Mouse (Mus musculus): ENCODE results near the gene Dock1. TPM values are rescaled to one million over a fixed set of nuclear protein-coding genes. Genes with fewer than 3 reads are reported as not detected.

Gene Dock1
- polyA plus RNA-seq, 1 experiment from 2014 or later, result 23.2 TPM

DNA sequence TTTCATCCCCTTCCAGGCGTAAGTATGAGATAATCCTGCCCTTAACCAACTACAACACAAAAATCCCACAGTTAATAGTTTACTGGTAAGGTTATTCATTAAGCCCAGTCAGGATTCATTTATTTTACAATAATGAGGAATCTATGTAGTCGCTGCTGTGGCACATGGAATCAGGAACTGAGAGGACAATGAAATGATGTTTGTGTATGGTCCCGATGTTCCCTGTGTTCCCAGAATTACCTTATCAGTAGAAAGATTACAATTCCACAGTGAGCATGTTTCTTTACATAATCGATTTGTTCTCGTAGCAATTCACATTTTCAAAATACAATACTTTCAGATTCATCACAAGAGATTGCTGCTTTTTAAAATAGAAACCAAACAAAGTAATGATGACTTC lies 83.0 kb downstream of the Dock1 start:
- peaks cover 92% of the 10 kb centered on the region for H3K36me3 ChIP-seq (ENCODE audit: control insufficient read depth, insufficient read depth, low read length)
- no peaks in the 10 kb centered on the region for H3K4me1 ChIP-seq (ENCODE audit: control insufficient read depth in 2 of 2, insufficient read depth in 2 of 2, low read length in 2 of 2)
- no peak overlapping the region for H3K4me3 ChIP-seq (ENCODE audit: control insufficient read depth in 1 of 2, insufficient read depth in 1 of 2, low read depth in 1 of 2, low read length in 2 of 2)
- ATAC-seq (ENCODE audit: insufficient number of reproducible peaks, insufficient read depth, low FRiP score, low read depth), result no peak
- no peaks in the 10 kb centered on the region for H3K27me3 ChIP-seq (ENCODE audit: control insufficient read depth, insufficient read depth, low read length)
- no peak overlapping the region for H3K27ac ChIP-seq (replicated peaks in 1 of 2; ENCODE audit: control insufficient read depth in 1 of 2, insufficient read depth in 1 of 2, low read depth in 2 of 2, low read length in 2 of 2)
- no peak overlapping the region for H3K4me2 ChIP-seq (ENCODE audit: low read length)
- no peaks in the 10 kb centered on the region for H3K9me3 ChIP-seq (ENCODE audit: control insufficient read depth, low read length)
- H3K9ac ChIP-seq (ENCODE audit: low read length), result no peak overlapping the region
- 71% methylated on average over 5 of the region's 5 CpGs for WGBS

DNA sequence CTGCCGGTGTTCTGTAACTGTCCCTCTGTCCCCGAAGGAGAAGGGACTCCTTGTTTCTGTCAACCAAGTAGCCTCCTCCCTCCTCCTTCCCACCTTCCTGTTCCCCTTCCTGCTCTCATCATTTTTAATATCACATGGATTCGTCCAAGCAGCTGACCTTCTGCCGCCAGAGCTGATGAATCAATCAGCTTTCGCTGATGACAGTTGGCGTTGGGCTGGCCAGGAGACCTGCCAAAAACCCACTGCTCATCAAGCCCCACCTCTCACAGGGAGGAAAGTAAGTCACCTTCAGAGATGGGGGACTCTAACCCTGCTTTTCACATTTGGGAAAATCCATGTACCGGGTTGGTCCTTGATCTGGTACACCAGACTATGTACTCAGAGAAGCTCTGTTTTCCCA lies 87.2 kb downstream of the Dock1 start:
- 88% methylated on average over 7 of the region's 7 CpGs for WGBS
- H3K36me3 ChIP-seq (ENCODE audit: control insufficient read depth, insufficient read depth, low read length), result peaks cover 95% of the 10 kb centered on the region
- no peak overlapping the region for H3K27ac ChIP-seq (replicated peaks in 1 of 2; ENCODE audit: control insufficient read depth in 1 of 2, insufficient read depth in 1 of 2, low read depth in 2 of 2, low read length in 2 of 2)
- H3K27me3 ChIP-seq (ENCODE audit: control insufficient read depth, insufficient read depth, low read length), result no peaks in the 10 kb centered on the region
- no peak for ATAC-seq (ENCODE audit: insufficient number of reproducible peaks, insufficient read depth, low FRiP score, low read depth)
- H3K9ac ChIP-seq (ENCODE audit: low read length), result no peak overlapping the region
- H3K4me2 ChIP-seq (ENCODE audit: low read length), result no peak overlapping the region
- H3K4me1 ChIP-seq (ENCODE audit: control insufficient read depth in 2 of 2, insufficient read depth in 2 of 2, low read length in 2 of 2), result no peaks in the 10 kb centered on the region
- no peak overlapping the region for H3K4me3 ChIP-seq (ENCODE audit: control insufficient read depth in 1 of 2, insufficient read depth in 1 of 2, low read depth in 1 of 2, low read length in 2 of 2)
- no peaks in the 10 kb centered on the region for H3K9me3 ChIP-seq (ENCODE audit: control insufficient read depth, low read length)

DNA sequence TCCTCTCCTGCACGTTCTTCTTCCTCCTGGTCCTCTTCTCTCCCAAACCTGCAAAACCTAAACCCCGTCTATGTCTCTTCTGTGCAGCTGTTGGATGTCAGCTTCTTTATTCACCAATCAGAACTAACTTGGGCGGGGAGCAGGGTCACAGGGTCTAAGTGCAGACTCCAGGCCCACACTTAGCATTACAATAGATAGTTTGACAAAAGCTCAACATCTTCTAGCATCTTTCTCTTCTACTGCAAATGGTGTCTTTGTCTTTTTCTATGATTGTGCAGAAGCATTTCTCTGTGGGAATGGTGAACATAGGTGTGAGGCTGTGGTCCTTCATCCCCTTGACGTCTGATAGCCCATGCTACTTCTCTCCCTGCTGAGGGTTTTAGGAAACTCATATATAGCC lies 91.3 kb downstream of the Dock1 start:
- H3K27me3 ChIP-seq (ENCODE audit: control insufficient read depth, insufficient read depth, low read length), result no peaks in the 10 kb centered on the region
- H3K36me3 ChIP-seq (ENCODE audit: control insufficient read depth, insufficient read depth, low read length), result peaks cover 97% of the 10 kb centered on the region
- H3K4me1 ChIP-seq (ENCODE audit: control insufficient read depth in 2 of 2, insufficient read depth in 2 of 2, low read length in 2 of 2), result no peaks in the 10 kb centered on the region
- 87% methylated on average over 4 of the region's 4 CpGs for WGBS
- no peak overlapping the region for H3K4me2 ChIP-seq (ENCODE audit: low read length)
- H3K4me3 ChIP-seq (ENCODE audit: control insufficient read depth in 1 of 2, insufficient read depth in 1 of 2, low read depth in 1 of 2, low read length in 2 of 2), result no peak overlapping the region
- no peak overlapping the region for H3K9ac ChIP-seq (ENCODE audit: low read length)
- ATAC-seq (ENCODE audit: insufficient number of reproducible peaks, insufficient read depth, low FRiP score, low read depth), result no peak
- no peak overlapping the region for H3K27ac ChIP-seq (replicated peaks in 1 of 2; ENCODE audit: control insufficient read depth in 1 of 2, insufficient read depth in 1 of 2, low read depth in 2 of 2, low read length in 2 of 2)
- no peaks in the 10 kb centered on the region for H3K9me3 ChIP-seq (ENCODE audit: control insufficient read depth, low read length)

DNA sequence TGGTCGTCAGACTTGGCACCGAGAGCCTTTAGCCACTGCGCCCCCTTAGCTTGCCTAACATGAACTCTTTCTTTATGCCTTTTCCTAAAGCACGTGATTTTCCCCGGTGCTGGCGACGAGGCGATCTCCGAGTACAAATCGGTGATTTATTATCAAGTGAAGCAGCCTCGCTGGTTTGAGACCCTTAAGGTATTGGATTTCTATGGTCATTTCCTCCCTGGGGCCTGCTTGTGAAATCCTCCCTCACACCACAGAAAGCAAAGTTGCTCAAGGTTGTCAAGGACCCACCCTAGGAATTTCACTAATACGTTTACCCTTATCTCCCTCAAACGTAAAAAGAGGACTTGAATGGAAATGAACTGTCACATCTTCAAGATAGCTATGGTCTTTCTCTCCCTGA lies 94.7 kb downstream of the Dock1 start:
- H3K27ac ChIP-seq (replicated peaks in 1 of 2; ENCODE audit: control insufficient read depth in 1 of 2, insufficient read depth in 1 of 2, low read depth in 2 of 2, low read length in 2 of 2), result no peak overlapping the region
- H3K9ac ChIP-seq (ENCODE audit: low read length), result no peak overlapping the region
- H3K36me3 ChIP-seq (ENCODE audit: control insufficient read depth, insufficient read depth, low read length), result peaks cover 98% of the 10 kb centered on the region
- ATAC-seq (ENCODE audit: insufficient number of reproducible peaks, insufficient read depth, low FRiP score, low read depth), result no peak
- 84% methylated on average over 13 of the region's 13 CpGs for WGBS
- no peak overlapping the region for H3K4me3 ChIP-seq (ENCODE audit: control insufficient read depth in 1 of 2, insufficient read depth in 1 of 2, low read depth in 1 of 2, low read length in 2 of 2)
- H3K9me3 ChIP-seq (ENCODE audit: control insufficient read depth, low read length), result no peaks in the 10 kb centered on the region
- no peak overlapping the region for H3K4me2 ChIP-seq (ENCODE audit: low read length)
- H3K4me1 ChIP-seq (ENCODE audit: control insufficient read depth in 2 of 2, insufficient read depth in 2 of 2, low read length in 2 of 2), result no peaks in the 10 kb centered on the region
- no peaks in the 10 kb centered on the region for H3K27me3 ChIP-seq (ENCODE audit: control insufficient read depth, insufficient read depth, low read length)

DNA sequence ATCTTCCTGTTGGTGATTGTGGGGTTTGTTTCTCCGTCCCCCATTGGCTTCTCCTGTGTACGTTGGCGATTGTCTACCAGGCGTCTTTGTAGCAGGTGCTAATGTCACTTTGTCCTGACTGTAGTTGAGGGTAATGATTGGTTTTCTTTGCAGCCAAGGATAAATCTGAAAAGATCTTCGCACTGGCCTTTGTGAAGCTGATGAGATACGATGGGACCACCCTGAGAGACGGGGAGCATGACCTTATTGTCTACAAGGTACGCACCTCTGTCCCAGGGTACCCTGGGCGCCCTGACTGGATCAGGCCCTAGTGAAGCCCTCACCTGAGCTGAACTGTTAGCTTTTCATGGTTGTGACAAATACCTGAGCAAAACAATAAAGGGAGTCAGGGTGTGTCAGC lies 100.9 kb downstream of the Dock1 start:
- H3K27me3 ChIP-seq (ENCODE audit: control insufficient read depth, insufficient read depth, low read length), result no peaks in the 10 kb centered on the region
- H3K9ac ChIP-seq (ENCODE audit: low read length), result no peak overlapping the region
- no peak overlapping the region for H3K27ac ChIP-seq (replicated peaks in 1 of 2; ENCODE audit: control insufficient read depth in 1 of 2, insufficient read depth in 1 of 2, low read depth in 2 of 2, low read length in 2 of 2)
- 90% methylated on average over 9 of the region's 9 CpGs for WGBS
- H3K4me3 ChIP-seq (ENCODE audit: control insufficient read depth in 1 of 2, insufficient read depth in 1 of 2, low read depth in 1 of 2, low read length in 2 of 2), result no peak overlapping the region
- H3K36me3 ChIP-seq (ENCODE audit: control insufficient read depth, insufficient read depth, low read length), result peaks cover 85% of the 10 kb centered on the region
- no peaks in the 10 kb centered on the region for H3K9me3 ChIP-seq (ENCODE audit: control insufficient read depth, low read length)
- H3K4me2 ChIP-seq (ENCODE audit: low read length), result no peak overlapping the region
- ATAC-seq (ENCODE audit: insufficient number of reproducible peaks, insufficient read depth, low FRiP score, low read depth), result no peak
- H3K4me1 ChIP-seq (ENCODE audit: control insufficient read depth in 2 of 2, insufficient read depth in 2 of 2, low read length in 2 of 2), result 0 out of 4 replicates have a peak, but pooled peaks cover 0 to 4% of the 10 kb centered on the region in 2 experiments

DNA sequence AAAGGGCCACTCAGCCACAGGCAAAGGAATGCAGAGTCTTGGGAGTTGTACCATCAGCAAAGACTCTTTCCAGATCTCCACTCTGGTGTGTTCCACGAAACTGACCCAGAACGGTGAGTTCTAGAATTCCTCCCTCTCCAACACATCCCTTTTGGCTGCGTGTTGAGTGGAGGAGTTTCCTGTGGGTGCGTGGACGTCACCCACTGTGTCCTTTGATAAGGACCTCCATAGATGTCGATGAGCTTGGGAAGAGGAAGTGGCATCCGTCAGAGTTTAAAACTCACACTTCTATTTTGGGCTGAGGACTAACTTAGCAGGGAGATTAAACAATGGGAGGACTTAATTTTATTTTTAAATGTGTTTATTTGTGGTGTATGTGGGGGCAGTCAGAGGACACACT lies 101.9 kb downstream of the Dock1 start:
- Histone ChIP-seq H3K27me3 (ENCODE audit: control insufficient read depth, insufficient read depth, low read length) (no peaks in the 10 kb centered on the region), H3K4me2 (ENCODE audit: low read length) (no peak overlapping the region), H3K9me3 (ENCODE audit: control insufficient read depth, low read length) (no peaks in the 10 kb centered on the region), H3K36me3 (ENCODE audit: control insufficient read depth, insufficient read depth, low read length) (peaks cover 81% of the 10 kb centered on the region), H3K4me1 (ENCODE audit: control insufficient read depth in 2 of 2, insufficient read depth in 2 of 2, low read length in 2 of 2) (0 out of 4 replicates have a peak, but pooled peaks cover 0 to 4% of the 10 kb centered on the region in 2 experiments), H3K27ac (replicated peaks in 1 of 2; ENCODE audit: control insufficient read depth in 1 of 2, insufficient read depth in 1 of 2, low read depth in 2 of 2, low read length in 2 of 2) (no peak overlapping the region), H3K4me3 (ENCODE audit: control insufficient read depth in 1 of 2, insufficient read depth in 1 of 2, low read depth in 1 of 2, low read length in 2 of 2) (no peak overlapping the region), H3K9ac (ENCODE audit: low read length) (no peak overlapping the region)
- no peak for ATAC-seq (ENCODE audit: insufficient number of reproducible peaks, insufficient read depth, low FRiP score, low read depth)
- 30% methylated on average over 7 of the region's 7 CpGs for WGBS

DNA sequence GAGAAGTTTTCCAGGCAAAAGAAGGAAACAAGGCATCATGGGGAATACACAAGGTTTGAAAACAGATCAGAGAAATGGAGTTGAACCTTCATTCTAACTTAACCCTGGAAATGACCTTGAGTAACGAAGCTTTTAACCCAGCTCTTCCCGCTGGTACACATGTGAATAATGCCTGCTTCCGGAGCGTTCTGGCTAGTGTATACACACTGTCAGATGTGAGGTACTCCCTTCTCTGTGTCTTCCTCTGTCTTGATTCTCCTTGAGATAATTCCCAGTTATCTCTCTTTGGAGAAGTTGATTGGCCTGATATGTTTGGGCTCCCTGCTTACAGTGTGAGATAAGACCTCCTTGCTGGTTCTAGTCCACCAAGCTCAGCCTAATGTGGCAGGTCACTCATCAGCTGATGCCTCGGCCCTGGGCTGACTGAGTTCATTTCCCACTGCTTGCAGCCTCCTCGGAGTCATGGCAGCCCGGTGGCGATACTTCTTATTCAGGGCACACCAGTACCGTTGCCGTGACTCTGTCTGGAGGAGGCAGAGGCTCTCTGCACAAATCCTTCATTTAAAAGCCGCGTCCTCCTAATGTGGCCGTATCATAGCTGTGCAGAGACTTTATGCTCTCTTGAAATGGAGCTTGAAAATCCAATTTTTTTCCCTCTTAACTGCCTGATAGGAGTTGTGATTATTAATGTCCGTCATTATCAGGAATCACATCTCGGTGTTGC lies 102.6 kb downstream of the Dock1 start:
- Histone ChIP-seq H3K27me3 (ENCODE audit: control insufficient read depth, insufficient read depth, low read length) (no peaks in the 10 kb centered on the region), H3K4me2 (ENCODE audit: low read length) (no peak overlapping the region), H3K27ac (replicated peaks in 1 of 2; ENCODE audit: control insufficient read depth in 1 of 2, insufficient read depth in 1 of 2, low read depth in 2 of 2, low read length in 2 of 2) (no peak overlapping the region), H3K4me3 (ENCODE audit: control insufficient read depth in 1 of 2, insufficient read depth in 1 of 2, low read depth in 1 of 2, low read length in 2 of 2) (no peak overlapping the region), H3K36me3 (ENCODE audit: control insufficient read depth, insufficient read depth, low read length) (peaks cover 81% of the 10 kb centered on the region), H3K9me3 (ENCODE audit: control insufficient read depth, low read length) (no peaks in the 10 kb centered on the region), H3K4me1 (ENCODE audit: control insufficient read depth in 2 of 2, insufficient read depth in 2 of 2, low read length in 2 of 2) (0 out of 4 replicates have a peak, but pooled peaks cover 0 to 4% of the 10 kb centered on the region in 2 experiments), H3K9ac (ENCODE audit: low read length) (no peak overlapping the region)
- no peak for ATAC-seq (ENCODE audit: insufficient number of reproducible peaks, insufficient read depth, low FRiP score, low read depth)
- WGBS, result 85% methylated on average over 15 of the region's 15 CpGs
